Mouse (Mus musculus): ENCODE data around the gene Ccl22.

The Ccl22 gene

DNA sequence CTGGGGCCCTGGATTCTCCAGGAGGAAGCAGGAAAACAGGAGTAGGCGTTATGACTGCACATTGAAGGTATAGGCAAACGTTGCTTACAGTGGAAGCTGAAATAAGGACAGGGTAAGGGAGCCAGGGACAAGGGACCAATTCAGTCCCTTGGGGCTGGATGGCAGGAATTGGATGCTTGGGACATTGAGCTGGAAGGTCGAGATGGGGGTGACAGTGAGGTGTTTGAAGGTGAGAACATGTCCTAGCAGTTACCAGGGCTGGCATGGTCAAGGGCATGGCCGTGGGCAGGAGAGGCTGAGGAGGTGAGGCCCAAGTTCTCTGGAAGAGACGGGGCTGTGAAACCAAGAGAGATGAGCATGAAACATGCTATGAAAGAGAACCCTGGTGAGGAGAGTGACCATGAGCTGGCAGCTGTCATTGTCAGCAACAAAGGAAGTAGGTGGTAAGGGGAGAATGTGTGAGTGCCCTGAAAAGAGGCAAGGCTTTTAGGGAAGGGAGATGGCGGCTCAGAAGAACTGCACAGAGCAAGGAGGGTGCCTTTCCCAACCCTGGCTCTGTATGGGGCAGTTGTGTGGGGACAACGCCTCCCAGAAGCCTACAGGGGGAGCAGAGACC lies 10.5 kb upstream of the Ccl22 start:
- no peak for DNase-seq (ENCODE audit: low spot score)

DNA sequence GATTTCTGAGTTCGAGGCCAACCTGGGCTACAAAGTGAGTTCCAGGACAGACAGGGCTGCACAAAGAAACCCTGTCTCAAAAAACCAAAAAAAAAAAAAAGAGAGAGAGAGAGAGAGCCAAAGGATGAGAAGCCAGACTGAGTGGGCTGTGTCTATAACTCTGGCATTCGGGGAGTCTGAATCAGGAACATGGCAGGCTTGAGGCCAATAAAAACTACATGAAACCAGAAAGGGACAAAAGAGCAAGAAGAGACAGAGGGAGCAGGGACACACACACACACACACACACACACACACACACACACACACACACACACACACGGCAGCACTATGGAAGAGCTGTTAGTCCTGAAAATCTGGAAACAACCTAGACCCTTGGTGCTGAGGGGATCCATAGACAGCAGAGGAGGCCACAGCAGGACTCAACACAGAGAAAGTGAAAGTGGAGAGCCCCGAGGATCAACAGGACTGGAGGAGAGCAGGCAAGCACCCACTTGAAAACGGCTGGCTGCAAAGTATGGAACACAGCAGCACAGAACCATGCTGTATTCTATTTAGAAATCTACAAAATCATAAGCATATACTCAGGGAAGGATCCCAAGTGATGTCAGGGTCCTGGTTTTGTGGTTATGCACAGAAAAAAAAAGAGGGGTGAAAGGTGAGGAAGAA lies 9.8 kb upstream of the Ccl22 start:
- DNase-seq (ENCODE audit: low spot score), result peak; percentile 17

DNA sequence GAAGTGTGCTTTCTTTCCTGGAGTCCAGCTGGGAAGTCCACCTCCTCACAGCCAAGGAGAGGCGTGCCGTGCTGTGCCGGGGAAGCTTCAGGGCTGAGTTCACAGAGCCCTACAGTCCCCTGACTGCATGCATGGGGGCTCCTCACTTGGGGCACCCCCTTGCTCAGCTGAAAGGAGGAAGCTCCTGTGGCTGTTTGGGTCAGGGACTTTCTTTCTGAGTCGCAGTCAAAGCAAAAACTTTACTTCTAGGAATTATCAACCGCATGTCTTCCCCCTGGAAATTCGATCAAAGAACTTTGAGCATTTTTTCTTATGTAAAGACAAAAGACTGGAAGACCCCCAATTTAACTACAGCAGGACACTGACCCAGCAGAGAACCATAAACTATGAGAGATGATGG lies 5.6 kb upstream of the Ccl22 start:
- DNase-seq (ENCODE audit: low spot score), result no peak

DNA sequence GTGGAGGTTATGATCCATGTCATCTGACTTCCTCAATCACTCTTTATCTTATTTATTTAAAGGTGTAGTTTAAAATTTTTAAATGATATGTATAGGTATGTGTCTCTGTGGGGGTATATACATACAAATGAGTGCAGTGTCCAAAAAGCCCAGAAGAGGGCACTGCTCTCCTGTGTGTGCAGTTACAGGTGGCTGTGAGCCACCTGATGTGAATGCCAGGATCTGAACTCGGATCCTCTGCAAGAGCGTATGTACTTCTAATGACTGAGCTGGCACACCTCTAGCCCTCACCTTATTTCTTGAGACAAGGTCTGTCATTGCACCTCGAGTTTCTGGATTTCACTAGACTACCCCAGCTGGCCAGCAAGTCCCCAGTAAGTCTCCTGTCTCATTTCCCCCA lies 4.8 kb upstream of the Ccl22 start:
- DNase-seq (ENCODE audit: low spot score), result no peak

DNA sequence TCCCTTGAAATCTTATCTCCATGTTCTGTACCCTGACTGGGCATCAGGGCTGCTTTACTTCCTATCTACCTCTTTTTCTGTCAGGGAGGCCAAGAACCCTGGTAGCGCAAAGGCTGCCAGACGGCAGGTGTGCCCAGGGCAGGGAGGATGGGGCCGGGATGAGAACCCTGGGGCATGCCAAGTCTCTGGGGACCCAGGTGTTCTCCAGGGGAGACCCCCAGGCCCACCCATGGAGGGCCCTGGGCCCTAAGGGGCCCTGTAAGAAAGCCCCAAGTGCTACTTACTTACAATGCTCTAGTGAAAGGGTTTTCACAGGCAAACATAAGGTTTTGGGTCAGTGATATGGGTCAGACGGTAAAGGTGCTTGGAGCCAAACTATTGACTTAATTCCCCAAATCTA lies 3.7 kb upstream of the Ccl22 start:
- no peak for DNase-seq (ENCODE audit: low spot score)

DNA sequence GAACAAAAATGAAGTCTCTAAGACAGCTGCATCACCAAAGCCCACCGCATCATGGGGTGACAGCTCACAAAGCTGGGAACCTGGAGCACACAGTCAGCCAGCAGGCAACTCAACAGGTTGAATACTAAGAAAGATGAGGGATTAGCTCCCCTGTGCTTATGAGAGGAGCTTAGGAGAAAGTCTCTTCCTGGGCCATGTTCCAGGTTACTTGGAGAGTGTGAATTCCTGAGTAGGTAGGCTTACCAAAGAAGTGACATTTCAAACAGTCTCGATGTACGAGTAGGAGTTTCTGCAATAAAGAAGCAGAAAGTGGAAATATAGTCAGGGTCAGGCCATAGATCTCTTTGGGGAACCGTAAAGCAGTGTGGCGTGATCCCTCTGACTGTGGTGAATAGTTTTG lies 906 bp upstream of the Ccl22 start:
- no peak for DNase-seq (ENCODE audit: low spot score)

DNA sequence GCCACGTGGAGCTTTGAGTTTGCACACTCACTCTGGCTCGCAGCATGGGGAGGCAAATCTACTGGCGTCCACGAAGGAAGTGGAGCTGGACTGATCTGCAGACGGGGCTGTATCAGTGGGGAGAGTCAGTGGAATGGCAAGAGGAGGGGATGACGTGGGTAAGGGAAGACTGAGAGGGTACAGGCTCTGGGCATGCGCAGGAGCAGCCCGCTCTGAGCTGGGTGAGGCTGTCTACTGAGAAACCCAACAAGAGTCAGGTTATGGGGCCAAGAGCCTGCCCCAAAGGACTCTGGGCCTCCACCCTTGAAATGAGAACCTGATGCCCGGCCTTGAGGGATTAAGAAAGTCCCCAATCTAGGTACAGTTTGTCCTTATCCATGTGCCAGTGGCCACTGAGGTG lies 418 bp upstream of the Ccl22 start:
- DNase-seq (ENCODE audit: low spot score), result no peak

DNA sequence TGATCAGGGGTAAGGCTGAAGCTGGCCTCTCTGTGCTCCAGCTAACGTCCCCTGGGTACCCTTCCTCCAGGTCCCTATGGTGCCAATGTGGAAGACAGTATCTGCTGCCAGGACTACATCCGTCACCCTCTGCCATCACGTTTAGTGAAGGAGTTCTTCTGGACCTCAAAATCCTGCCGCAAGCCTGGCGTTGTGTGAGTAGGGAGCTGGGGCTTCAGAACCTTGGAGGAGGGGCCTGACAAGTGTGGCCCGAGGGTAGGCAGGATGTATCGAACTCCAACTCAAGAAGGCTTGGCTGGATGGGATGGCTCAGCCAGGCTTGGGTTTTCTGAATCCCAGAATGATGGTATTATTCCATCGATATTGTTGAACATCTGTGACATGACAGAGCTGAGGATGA lies 1.4 kb downstream of the Ccl22 start:
- no peak for DNase-seq (ENCODE audit: low spot score)

DNA sequence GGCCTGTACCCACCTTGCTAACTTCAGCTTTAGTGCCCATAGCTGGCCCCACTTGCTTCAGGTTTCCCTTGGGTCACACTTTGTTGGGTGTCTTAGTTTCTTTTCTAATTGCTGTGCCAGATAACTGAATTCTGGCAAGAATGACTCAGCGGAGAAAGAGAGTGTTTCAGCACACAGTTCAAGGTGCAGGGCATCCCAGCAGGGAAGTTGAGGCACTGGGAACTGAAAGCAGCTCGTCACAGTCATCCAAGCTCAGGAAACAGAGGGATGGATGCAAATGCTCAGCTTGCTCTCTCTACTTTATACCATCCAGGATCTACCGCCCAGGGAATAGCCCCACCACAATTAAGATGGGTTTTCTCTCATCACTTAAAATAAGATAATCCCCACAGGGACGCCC lies 3.0 kb downstream of the Ccl22 start:
- DNase-seq (ENCODE audit: low spot score), result no peak

DNA sequence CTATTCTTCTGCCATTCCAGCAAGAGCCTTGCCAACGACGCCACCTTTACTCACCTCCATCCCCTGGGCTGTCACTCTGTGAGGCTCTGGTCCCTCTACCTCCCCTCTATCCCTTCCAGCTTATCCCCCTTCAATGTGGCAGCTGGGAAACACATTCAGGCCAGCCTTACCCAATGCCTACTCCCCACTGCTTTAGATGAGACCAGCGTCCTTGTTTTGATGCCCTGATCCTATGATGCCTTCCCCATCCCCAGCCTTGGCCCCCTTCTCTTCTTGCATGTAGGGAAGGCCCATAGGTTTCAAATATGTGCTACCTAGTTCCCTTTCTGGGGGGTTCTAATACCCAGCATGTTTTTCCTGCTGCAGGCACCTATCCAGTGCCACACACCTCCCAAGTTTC lies 4.6 kb downstream of the Ccl22 start:
- DNase-seq (ENCODE audit: low spot score), result no peak

DNA sequence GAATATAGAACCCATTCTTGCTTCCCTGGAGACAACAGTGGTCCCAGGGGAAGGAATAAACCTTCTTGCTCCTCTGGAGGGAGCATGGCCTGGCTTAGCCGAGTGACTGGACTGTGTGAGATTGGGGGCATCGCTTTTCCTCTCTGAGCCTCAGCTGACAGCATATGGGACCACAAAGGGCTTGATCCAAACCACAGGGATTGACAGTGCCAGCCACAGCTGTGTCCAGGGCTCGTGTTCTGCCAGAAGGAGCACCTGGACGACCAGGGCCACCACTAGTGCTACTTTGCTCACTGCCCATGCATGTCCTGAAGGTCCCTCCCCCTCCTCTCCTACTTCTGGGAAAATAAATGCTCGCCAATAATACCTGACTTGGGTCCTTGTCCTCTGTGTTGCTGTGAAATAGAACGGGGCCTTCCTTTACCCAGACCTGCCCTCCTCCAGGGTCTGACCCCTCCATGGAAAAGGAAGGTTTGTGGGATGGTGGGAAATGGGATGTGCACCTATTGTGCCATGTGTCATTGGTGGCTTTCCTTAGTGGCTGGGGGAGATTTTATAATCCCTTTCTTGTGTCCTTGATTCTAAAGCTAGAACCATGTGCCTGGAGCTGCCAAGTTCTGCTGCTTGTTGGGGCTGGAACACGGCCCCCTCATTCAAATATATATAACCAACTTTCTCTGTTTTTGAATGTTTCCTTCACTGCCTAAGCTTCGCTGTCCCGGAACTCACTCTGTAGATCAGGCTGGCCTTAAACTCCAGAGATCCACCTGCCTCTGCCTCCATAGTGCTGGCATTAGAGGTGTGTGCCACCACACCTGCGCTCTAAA lies 5.8 kb downstream of the Ccl22 start:
- no peak for DNase-seq (ENCODE audit: low spot score)

DNA sequence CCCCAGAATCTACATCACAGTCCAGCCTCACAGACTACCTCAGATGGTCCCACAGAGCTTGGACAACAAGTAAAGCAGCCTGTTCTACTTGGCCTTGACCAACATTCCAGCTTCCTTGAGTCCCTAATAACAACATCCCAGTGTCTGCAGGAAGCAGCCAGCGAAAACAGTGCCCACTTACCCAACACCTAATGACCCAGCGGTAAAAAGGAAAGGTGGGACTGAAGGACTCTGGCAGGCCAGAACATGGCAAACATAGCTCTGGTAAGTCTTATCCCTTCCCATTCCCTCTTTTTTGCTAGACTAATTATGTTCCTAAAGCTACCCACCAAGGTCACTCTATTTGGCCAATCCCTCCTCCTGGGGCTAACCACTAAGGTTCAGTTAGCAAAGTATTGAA lies 8.6 kb downstream of the Ccl22 start:
- no peak for DNase-seq (ENCODE audit: low spot score)

DNA sequence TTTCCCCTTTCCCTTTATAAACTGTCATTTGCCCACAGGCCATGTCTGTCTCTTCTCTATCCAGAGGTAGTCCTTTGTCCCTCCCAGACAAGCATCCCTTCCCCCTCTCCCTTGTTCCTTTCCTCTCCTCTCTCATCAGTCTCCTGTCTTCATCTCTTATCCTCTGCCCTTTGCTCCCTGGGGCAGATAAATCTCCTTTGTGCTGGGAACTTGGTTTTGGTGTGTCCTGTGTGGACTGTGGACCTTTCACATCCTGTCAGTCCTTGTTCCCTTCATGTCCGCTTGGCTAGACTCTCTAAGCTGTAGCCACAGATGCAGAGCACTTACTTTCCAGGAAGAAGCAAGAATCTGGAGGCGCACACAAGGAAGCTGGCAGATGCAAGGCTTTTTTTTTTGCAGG lies 9.1 kb downstream of the Ccl22 start:
- no peak for DNase-seq (ENCODE audit: low spot score)

DNA sequence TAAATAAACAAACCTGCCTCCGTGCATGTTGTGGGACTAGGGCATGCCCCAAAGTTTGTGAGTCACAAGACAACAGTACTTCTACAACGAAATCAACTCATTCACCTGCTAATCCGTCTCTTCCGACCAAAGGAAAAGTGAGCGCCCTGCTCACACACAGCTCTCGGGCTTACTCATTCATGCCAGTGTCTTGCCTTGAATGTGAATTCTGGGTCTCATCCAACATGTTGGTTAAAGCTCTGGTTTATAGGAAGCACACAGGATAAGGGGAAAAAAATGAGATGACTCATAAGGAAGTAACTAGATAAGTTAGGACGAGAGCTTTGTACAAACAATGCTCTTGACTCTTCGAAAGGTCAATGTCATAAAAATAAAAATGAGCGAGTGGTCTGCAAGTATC lies 21.6 kb downstream of the Ccl22 start:
- DNase-seq (ENCODE audit: low spot score), result no peak

DNA sequence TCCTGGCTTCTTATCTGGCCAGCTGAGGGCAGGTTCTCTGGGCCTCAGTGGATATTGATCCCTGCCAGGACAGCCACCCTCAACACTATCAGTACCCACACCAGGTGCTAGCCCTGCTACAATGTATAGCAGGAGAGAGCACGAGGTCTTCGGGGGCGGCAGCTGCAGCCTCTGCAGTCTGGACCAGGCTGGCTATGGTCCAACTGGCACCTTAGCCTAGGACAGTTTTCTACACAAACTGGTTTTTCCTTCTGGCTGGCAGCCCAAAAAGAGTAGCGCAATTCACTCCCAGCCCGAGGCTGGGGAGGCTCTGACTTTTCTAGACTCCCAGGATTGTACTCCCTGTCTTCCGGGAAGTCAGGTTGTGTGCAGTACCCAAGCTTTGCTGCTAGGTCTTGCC lies 25.6 kb downstream of the Ccl22 start:
- peak; percentile 51 for DNase-seq (ENCODE audit: low spot score)

DNA sequence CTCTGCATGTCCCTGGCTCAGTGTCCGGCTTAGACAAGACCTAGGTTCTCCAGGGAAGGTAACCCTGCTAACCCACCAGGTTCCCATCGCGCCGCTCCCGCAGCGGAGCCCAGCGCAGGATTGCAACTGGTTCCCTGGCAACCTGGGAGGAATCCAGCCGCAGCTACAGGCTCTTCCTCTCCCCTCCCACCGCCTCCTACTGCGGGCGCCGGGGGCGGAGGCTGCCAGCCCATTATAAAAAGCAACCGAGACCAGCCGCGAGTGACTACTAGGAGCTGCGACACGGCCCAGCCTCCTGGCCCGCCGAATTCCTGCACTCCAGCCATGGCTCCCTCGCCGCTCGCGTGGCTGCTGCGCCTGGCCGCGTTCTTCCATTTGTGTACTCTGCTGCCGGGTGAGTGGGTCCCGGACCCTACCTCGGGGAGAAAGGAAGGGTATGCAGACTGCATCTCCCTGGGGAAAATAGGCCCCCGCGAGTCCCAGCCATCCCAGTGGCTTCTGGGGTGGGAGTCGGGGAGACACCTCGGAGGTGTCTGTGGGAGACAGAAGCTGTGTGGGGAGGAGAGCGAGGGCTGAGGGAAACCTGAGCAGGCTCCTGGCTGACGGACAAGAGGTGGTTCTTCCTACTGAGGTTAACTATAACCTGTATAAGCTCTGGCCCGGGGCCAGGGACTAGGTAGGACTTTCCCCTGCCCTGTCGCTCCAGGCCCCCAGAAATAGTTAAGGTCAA lies 26.7 kb downstream of the Ccl22 start, which contains the start of gene Cx3cl1:
Cx3cl1 (plus strand) TSS at position 69 of the 730 bp plus-strand sequence.
- DNase-seq (ENCODE audit: low spot score), result peak; percentile 86

DNA sequence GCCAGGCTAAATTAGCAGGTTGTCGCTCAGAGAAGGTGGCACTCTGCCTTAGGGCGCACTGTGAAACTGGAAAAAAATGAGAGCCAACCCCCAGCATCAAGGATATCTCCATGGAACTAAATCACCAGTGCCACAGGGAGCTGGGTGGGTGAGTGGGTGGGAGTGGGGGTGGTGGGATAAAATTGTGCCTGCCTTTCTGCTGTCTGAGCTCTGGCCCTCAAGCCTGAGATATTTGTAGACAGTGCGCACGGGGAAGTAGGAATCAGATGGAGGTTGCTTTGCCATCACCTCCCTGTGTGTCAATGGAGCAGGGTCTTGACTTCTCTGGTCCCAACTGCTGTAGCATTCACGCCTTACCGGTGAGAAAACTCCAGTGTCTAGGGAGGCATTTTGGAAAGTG lies 27.7 kb downstream of the Ccl22 start:
- DNase-seq (ENCODE audit: low spot score), result no peak

DNA sequence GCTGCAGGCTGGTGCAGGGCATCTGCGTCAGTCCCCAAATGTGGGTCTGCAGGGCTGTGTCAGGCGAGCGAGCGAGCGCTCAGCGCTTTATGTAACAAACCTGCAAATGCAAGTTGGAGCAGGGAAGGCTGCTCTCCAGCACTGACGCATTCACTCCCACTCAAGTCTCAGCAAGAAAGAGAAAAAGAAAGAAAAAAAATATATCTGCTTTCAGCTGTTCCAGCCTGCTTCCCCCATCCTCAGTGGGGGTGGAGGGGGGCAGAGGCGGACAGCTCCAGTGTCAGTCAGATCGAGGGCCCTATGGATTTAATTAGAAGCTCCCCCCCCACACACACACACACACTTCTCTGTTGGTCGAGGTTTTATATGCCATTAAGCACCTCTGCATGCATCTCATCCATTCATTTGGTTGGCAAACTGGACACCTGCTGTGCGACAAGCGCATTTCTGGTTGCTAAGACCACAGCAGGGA lies 28.3 kb downstream of the Ccl22 start:
- DNase-seq (ENCODE audit: low spot score), result no peak

DNA sequence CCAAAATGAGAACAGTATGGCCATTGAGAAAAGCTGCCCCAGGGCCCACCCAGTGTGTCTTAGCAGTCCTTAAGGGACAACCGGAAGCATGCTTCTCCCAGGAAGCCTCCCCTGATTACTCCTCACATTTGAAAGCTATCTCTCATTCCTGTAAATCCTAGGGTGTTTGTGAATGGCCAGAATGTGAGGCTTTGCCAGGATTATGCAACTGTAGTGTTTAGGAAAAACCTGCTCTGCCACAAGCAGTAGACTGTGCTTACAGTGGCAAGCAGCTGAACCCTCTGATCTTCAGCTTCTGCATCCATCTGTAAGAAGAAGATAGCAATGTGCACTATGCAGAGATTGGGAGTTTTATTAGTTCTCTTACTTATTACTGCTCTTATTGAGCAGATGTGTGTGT lies 29.2 kb downstream of the Ccl22 start:
- no peak for DNase-seq (ENCODE audit: low spot score)

DNA sequence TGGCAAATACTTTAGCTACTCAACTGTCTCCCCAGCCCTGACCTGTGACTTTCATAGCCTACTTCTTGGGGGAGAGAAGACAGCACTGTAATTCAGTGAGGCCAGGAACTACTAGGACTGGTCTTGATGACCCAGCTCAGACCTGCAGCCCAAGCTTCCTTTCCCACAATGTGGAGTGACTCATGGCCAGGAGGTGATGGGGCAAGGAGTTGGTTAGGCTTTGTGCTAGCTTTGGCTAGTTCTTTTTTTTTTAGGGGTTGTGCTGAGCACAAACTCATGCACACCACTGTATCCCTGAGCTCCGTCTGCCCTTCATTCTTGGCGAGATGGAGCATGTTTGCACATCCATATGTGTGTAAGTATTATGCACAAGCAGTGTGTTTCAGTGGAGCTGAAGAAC lies 31.0 kb downstream of the Ccl22 start:
- no peak for DNase-seq (ENCODE audit: low spot score)

DNA sequence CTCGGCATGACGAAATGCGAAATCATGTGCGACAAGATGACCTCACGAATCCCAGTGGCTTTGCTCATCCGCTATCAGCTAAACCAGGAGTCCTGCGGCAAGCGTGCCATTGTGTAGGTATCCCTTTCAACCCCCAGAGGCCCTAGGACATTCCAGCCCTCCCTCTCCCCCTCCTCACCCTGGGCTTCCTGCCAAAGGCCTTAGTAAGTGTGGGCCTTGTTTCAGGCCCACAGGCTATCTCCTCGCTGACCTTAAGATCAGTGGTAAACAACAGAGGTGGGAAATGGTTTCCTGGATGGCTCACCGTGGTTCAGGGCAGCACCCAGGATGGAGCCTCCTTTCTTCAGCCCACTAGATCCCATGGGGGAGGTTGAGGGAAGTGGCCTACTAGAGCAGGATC lies 32.6 kb downstream of the Ccl22 start:
- no peak for DNase-seq (ENCODE audit: low spot score)

DNA sequence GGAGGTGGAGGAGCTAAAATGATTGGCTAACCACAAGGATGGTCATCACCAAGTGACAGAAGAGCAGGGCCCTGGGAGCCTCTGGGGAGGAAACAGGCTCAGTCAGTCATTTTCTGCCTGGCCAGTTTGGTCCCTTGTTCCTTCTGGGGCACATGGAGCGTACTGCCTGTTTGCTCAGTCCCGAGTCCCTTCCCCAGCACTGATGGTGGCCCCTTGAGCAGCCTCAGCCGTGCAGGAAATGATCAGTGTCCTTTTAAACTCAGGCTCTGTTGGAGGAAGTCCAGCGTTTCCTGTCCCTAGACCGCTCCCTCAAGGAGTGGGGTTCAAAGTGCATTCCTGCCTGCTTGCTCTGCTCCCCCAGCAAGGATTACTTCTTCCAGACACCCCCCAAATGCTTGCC lies 33.1 kb downstream of the Ccl22 start:
- no peak for DNase-seq (ENCODE audit: low spot score)
